Mouse (Mus musculus) megakaryocyte, embryonic 14.5 days (primary cell): ENCODE results near the gene Orc6.

Experiments used
- FLI1 ChIP-seq: IDR thresholded peaks from 2 replicates; pipeline ENCODE4 v1.6.1; 2012; ENCODE audit warnings: low read length, inconsistent platforms, mixed read lengths
- GATA1 ChIP-seq: IDR thresholded peaks from 3 replicates; pipeline ENCODE4 v1.6.1; 2012; ENCODE audit warnings: mixed read lengths, low read length, inconsistent platforms, borderline replicate concordance

DNA sequence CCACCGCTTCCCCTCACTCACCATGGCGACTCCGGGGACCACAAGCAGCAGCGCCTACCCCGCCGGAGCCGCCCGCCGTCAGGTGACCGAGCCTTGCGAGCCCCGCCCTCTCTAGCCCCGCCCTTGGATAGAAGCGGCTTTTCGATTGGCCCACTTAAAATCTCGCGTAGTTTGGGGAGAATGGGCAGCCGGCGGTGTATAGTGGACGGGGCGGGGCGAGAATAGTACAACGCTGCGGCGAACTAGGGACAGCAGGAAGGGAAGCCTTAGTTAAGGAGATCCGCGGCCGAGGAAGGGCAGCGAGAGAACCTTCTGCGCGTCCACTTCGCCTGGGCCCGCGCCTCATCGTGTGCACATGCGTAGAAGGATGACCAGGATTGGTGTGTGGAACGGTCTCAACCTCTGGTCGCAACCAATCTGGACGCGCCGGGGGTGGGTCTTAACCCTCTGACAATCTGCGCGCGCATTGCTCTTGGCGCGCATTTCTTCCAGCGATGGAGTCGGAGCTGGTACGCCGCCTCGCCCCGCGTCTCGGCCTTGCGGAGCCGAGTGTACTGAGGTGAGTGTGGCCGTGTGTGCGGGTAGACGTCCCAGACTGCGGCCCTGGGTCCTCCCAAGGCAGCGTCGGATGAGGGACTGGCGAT, at the start of gene Orc6, which contains the start of gene Vps35:
- TF ChIP-seq FLI1 (no peak), GATA1 (no peak)
